Mouse (Mus musculus) forebrain, embryonic 11.5 days (tissue): ENCODE measurements around the gene Glycam1. TPM values are rescaled to one million over a fixed set of nuclear protein-coding genes. Genes with fewer than 3 reads are reported as not detected.
A peak's percentile ranks its signal among the peaks of the same experiment; 100 is the strongest.

ENCODE experiments used
- ATAC-seq: fragments of 200-750 bp; cut with Nextera tagmentation; replicated peaks from 2 replicates; pipeline ENCODE4 v1.8.0; 2017; ENCODE audit warnings: moderate TSS enrichment; ENCODE audit not compliant: low FRiP score
- DNase-seq: peaks from one replicate; pipeline ENCODE4 v3.0.0-alpha.2; 2017; ENCODE audit warnings: low spot score
- H3K27ac ChIP-seq: fragments of 300-500 bp; sonication (generic); 2 replicates; pipeline ENCODE4 v1.5.1; 2014; ENCODE audit warnings: low read depth, low read length
- H3K27me3 ChIP-seq: fragments of 300-500 bp; sonication (generic); 2 replicates; pipeline ENCODE4 v1.6.1; 2014; ENCODE audit warnings: mild to moderate bottlenecking, low read length, mixed read lengths; ENCODE audit not compliant: control insufficient read depth, insufficient read depth
- H3K36me3 ChIP-seq: fragments of 300-500 bp; sonication (generic); 2 replicates; pipeline ENCODE4 v1.6.1; 2014; ENCODE audit warnings: mild to moderate bottlenecking, low read length, moderate library complexity, mixed read lengths; ENCODE audit not compliant: control insufficient read depth, insufficient read depth
- H3K4me1 ChIP-seq: fragments of 300-500 bp; sonication (generic); replicated peaks from 2 replicates; pipeline ENCODE4 v1.6.1; 2014; ENCODE audit warnings: low read length, mixed read lengths; ENCODE audit not compliant: control insufficient read depth, insufficient read depth
- H3K4me2 ChIP-seq: fragments of 300-500 bp; sonication (generic); 2 replicates; pipeline ENCODE4 v1.6.1; 2014; ENCODE audit warnings: low read depth, mild to moderate bottlenecking, low read length, moderate library complexity, mixed read lengths; ENCODE audit not compliant: severe bottlenecking
- H3K4me3 ChIP-seq: fragments of 300-500 bp; sonication (generic); 2 replicates; pipeline ENCODE4 v1.5.1; 2014; ENCODE audit warnings: low read depth, low read length
- H3K9ac ChIP-seq: fragments of 300-500 bp; sonication (generic); 2 replicates; pipeline ENCODE4 v1.6.1; 2014; ENCODE audit warnings: low read length
- H3K9me3 ChIP-seq: fragments of 300-500 bp; sonication (generic); 2 replicates; pipeline ENCODE4 v1.6.1; 2016; ENCODE audit warnings: low read length, mixed read lengths; ENCODE audit not compliant: control insufficient read depth
- WGBS: fragments of 180-500 bp; shearing (Covaris S2); extraction: QIAGEN DNeasy Blood & Tissue Kit; methylation state at CpG from one replicate; pipeline ENCODE4 v1.1.7; 2014; 5-methylcytosine and 5-hydroxymethylcytosine counted together
- polyA plus RNA-seq: library from polyadenylated mRNA; unstranded; fragments of >200 nt; fragmentation: Nextera tagmentation; extraction: Ambion mirVana; gene quantifications from 2 replicates; pipeline ENCODE4 v1.2.1, GENCODE M21; 2014

Glycam1 gene
- polyA plus RNA-seq, 1 experiment from 2014 or later = not detected

GRCm38 (mm10) chr15:103542526-103542925, 22.4 kb downstream of the Glycam1 start:
- DNase-seq (no peak), ATAC-seq (no peak)
- Histone ChIP-seq H3K36me3 (no peaks in the 10 kb centered on the region), H3K27ac (no peak overlapping the region), H3K9me3 (no peaks in the 10 kb centered on the region), H3K4me3 (no peak overlapping the region), H3K9ac (no peak overlapping the region), H3K4me2 (no peak overlapping the region), H3K4me1 (no peaks in the 10 kb centered on the region), H3K27me3 (no peaks in the 10 kb centered on the region)

GRCm38 (mm10) chr15:103540646-103541045, 24.2 kb downstream of the Glycam1 start:
- Histone ChIP-seq H3K27me3 (no peaks in the 10 kb centered on the region), H3K4me1 (no peaks in the 10 kb centered on the region; the same call in 1 of the 2 replicates), H3K36me3 (no peaks in the 10 kb centered on the region), H3K9ac (no peak overlapping the region), H3K4me3 (no peak overlapping the region), H3K27ac (no peak overlapping the region), H3K4me2 (no peak overlapping the region), H3K9me3 (no peaks in the 10 kb centered on the region)
- DNase-seq (peak; percentile 38), ATAC-seq (no peak)
- WGBS = 85% methylated on average over 1 of the region's 1 CpGs

- 72% methylated on average over 2 of the region's 2 CpGs for WGBS
- no peaks in the 10 kb centered on the region for H3K36me3 ChIP-seq
Observed at GRCm38 (mm10) chr15:103539259-103539658, 25.6 kb downstream of the Glycam1 start.

GRCm38 (mm10) chr15:103537822-103538213, 27.1 kb downstream of the Glycam1 start, which contains the start of gene Ppp1r1a:
Gene Ppp1r1a (minus strand): TSS chr15:103538003.
- H3K9ac ChIP-seq = peak within 1 kb of the TSS; percentile 70
- no peak within 1 kb of the TSS for H3K27ac ChIP-seq

More at GRCm38 (mm10) chr15:103539259-103539658, 25.6 kb downstream of the Glycam1 start:
- H3K9ac ChIP-seq = no peak overlapping the region
- H3K4me3 ChIP-seq = no peak overlapping the region
- DNase-seq (no peak), ATAC-seq (no peak)
- H3K9me3 ChIP-seq = no peaks in the 10 kb centered on the region
- H3K27ac ChIP-seq = no peak overlapping the region
- H3K4me1 ChIP-seq = no peaks in the 10 kb centered on the region; the same call in 1 of the 2 replicates
- H3K4me2 ChIP-seq = no peak overlapping the region
- H3K27me3 ChIP-seq = no peaks in the 10 kb centered on the region

GRCm38 (mm10) chr15:103537011-103537821, 27.7 kb downstream of the Glycam1 start:
- ATAC-seq = peak; percentile 68
- no peaks in the 10 kb centered on the region; the same call in 1 of the 2 replicates for H3K4me1 ChIP-seq
- H3K27ac ChIP-seq = no peak overlapping the region
- H3K27me3 ChIP-seq = no peaks in the 10 kb centered on the region
- H3K9ac ChIP-seq = peak overlapping the region; percentile 70
- H3K9me3 ChIP-seq = no peaks in the 10 kb centered on the region
- peak overlapping the region; percentile 94 for H3K4me2 ChIP-seq
- peak overlapping the region; percentile 75 for H3K4me3 ChIP-seq
- under 1% methylated on average over 37 of the region's 37 CpGs for WGBS
- no peaks in the 10 kb centered on the region for H3K36me3 ChIP-seq
- DNase-seq = peak; percentile 66

More at GRCm38 (mm10) chr15:103537822-103538213, 27.1 kb downstream of the Glycam1 start, which contains the start of gene Ppp1r1a:
- DNase-seq (peak; percentile 90), ATAC-seq (peak; percentile 90)
- Histone ChIP-seq H3K9me3 (no peaks in the 10 kb centered on the region), H3K4me3 (peak within 1 kb of the TSS; percentile 75), H3K27me3 (no peaks in the 10 kb centered on the region), H3K4me2 (peak within 1 kb of the TSS; percentile 94), H3K36me3 (no peaks in the 10 kb centered on the region), H3K4me1 (no peaks in the 10 kb centered on the region; the same call in 1 of the 2 replicates)
- under 1% methylated on average over 31 of the region's 36 CpGs for WGBS

- ATAC-seq (no peak), DNase-seq (no peak)
- peak overlapping the region; percentile 75 for H3K4me3 ChIP-seq
- H3K4me2 ChIP-seq = peak overlapping the region; percentile 94
- H3K4me1 ChIP-seq = no peaks in the 10 kb centered on the region; the same call in 1 of the 2 replicates
- no peaks in the 10 kb centered on the region for H3K36me3 ChIP-seq
- peak overlapping the region; percentile 70; the same call in 1 of the 2 replicates for H3K9ac ChIP-seq
- no peaks in the 10 kb centered on the region for H3K9me3 ChIP-seq
- no peaks in the 10 kb centered on the region for H3K27me3 ChIP-seq
- WGBS = 27% methylated on average over 2 of the region's 2 CpGs
- no peak overlapping the region for H3K27ac ChIP-seq
Observed at GRCm38 (mm10) chr15:103536456-103536855, 28.4 kb downstream of the Glycam1 start.

- no peaks in the 10 kb centered on the region for H3K36me3 ChIP-seq
- peaks cover 1% of the 10 kb centered on the region; the same call in 1 of the 2 replicates for H3K4me1 ChIP-seq
- no peak overlapping the region for H3K4me3 ChIP-seq
- no peak overlapping the region for H3K4me2 ChIP-seq
- WGBS = 60% methylated on average over 1 of the region's 1 CpGs
- no peaks in the 10 kb centered on the region for H3K9me3 ChIP-seq
- no peaks in the 10 kb centered on the region for H3K27me3 ChIP-seq
- ATAC-seq (no peak), DNase-seq (no peak)
- H3K9ac ChIP-seq = no peak overlapping the region
- no peak overlapping the region for H3K27ac ChIP-seq
Observed at GRCm38 (mm10) chr15:103535786-103536185, 29.1 kb downstream of the Glycam1 start.

- Histone ChIP-seq H3K4me1 (peaks cover 5% of the 10 kb centered on the region; the same call in 1 of the 2 replicates), H3K4me2 (no peak overlapping the region), H3K9me3 (no peaks in the 10 kb centered on the region), H3K27ac (no peak overlapping the region), H3K27me3 (no peaks in the 10 kb centered on the region), H3K36me3 (no peaks in the 10 kb centered on the region), H3K9ac (no peak overlapping the region), H3K4me3 (no peak overlapping the region)
- ATAC-seq (no peak), DNase-seq (no peak)
- 72% methylated on average over 2 of the region's 2 CpGs for WGBS
Observed at GRCm38 (mm10) chr15:103535030-103535429, 29.9 kb downstream of the Glycam1 start.
